Mouse (Mus musculus) layer of hippocampus, adult 8-10 months (tissue): ENCODE measurements around the gene Myo1a. TPM values are rescaled to one million over a fixed set of nuclear protein-coding genes. Genes with fewer than 3 reads are reported as not detected.
"Not testable (repeated sequence)": the region's sequence is repeated elsewhere in the genome, so short reads cannot be mapped to it uniquely, and the experiment has no call there.

Experiments
- DNase-seq, 2 experiments: peaks; one replicate each; pipeline ENCODE4 v3.0.0; 2022; ENCODE audit warnings: low spot score in 2 of 2
- total RNA-seq, 4 experiments: library from RNA; stranded (reverse); gene quantifications; 2 replicates each; pipeline ENCODE4 v1.2.4; 2022

Myo1a gene
- total RNA-seq, 4 experiments from 2014 or later: 0.56 to 1.7 (median 0.86) TPM

GRCm38 (mm10) chr10:127755770-127756468 is 50.9 kb downstream of the Myo1a start:
- no peak for DNase-seq

DNA sequence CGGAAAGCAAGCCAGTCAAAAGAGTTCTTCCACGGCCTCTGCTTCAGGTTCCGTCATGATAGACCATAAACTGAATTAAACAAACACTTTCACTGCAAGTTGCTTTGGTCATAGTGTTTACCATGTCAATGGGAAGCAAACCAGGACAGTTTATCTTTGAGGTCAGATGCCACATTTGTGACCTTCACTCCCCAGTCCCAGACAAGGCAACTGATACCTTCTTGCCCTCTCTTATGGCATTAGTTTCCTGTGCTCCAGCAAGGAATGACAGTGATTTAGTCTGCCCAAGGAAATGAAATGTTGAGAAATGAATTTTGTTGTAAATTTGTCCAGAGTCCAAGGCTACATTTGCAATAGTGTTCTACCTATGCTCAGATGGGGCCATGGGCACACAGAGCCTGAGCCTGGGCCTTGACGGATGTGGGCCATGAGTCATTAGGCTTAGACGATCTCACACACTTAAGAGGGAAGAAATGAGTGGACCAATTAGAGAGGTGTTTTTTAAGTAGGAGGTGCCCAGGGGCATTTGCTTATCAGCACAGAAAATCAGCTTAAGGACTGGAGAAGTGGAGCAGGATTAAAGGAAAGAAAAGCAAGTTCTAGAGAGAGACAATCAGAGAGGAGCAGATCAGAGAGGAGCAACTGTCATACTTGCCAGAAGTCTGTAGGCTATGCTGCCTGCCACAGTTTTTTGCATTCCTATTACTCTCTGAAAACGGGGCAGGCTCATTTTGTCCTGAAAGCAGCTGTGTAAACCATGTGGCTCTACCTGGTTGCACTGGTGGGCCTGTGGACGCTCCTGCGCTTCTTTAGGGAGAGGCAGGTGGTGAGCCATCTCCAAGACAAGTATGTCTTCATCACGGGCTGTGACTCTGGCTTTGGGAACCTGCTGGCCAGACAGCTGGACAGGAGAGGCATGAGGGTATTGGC is 54.5 kb downstream of the Myo1a start, which contains the start of the genes Rdh1 and Rdh16f1:
TSS of gene Rdh1 (plus strand) at position 541 of the 930 bp plus-strand sequence.
TSS of gene Rdh16f1 (plus strand) at position 607 of the 930 bp plus-strand sequence.
- no peak for DNase-seq

DNA sequence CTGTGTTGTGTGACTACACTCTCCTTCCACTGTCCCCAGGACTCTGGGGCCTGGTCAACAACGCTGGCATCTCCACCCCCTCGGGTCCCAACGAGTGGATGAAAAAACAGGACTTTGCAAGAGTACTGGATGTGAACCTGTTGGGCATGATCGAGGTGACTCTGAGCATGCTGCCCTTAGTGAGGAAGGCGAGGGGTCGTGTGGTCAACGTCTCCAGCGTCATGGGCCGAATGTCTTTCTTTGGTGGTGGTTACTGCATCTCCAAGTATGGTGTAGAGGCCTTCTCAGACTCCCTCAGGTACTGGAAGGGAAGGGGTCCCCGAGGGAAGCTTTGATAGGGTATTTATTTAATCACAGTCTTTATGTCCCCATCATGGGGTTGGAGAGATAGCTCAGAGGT is 58.0 kb downstream of the Myo1a start:
- not testable (repeated sequence) for DNase-seq

DNA sequence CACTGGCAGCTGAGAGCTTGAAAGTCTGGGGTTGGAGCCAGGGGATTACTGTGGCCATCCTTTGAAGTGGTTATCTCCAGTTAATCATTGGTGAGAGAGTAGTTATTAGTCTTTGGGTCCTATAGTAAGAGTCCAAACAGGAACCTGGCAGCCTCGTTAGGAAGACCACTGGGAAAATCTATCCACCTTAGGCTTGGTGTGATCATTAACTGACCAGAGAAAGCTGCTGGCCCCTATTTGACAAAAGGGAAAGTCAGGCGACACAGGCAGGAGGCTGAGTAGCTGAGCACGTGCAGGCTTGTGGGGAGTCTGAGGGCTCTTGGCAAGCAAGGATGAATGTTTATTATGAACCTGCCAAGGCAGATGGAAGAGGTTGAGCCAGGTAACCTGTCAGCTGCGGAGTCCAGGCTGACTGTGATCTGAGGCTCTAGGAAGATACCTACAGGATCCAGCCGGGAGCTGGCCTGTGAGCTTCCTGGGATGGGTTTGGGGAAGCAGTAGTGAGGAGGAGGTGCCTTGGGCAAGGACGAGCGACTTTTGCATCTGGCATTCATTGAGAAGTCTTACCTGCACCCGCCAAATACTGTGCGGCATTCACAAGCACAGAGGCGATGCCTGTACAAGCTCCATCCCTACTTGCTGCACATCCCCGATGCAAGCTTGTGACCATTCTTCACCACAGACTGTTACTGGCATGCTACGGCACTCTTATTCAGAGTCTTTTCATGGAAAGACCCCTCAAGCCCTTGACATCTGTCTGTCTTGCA is 59.1 kb downstream of the Myo1a start:
- no peak for DNase-seq

- DNase-seq: no peak
Observed at GRCm38 (mm10) chr10:127766564-127766963, 61.6 kb downstream of the Myo1a start.

Other genes starting within 250 kb of the Myo1a start
- 1 to 10 TPM; 2.1 to 3.5 (median 2.8) TPM for gene Stac3, start 203.5 kb upstream of the Myo1a start, total RNA-seq
- 1 to 10 TPM; 2.9 to 4.4 (median 3.6) TPM for gene Ndufa4l2, start 190.2 kb upstream of the Myo1a start, total RNA-seq
- 10 to 100 TPM; 21.7 to 31.3 (median 29.1) TPM for gene Shmt2, start 182.7 kb upstream of the Myo1a start, total RNA-seq
- gene Nxph4, start 170.6 kb upstream of the Myo1a start, total RNA-seq: 1 to 10 TPM; 1.9 to 2.7 (median 2.3) TPM
- gene Lrp1, start 84.0 kb upstream of the Myo1a start, total RNA-seq: 100 to 1,000 TPM; 293 to 333 (median 304) TPM
- gene Stat6, start 62.2 kb upstream of the Myo1a start, total RNA-seq: 10 to 100 TPM in 3 of 4 experiments, 1 to 10 TPM in 1; 10.0 to 13.6 (median 11.3) TPM
- gene Nemp1, start 38.3 kb upstream of the Myo1a start, total RNA-seq: 1 to 10 TPM; 5.8 to 8.1 (median 7.6) TPM
- 10 to 100 TPM; 45.3 to 51.6 (median 49.0) TPM for gene Nab2, start 36.6 kb upstream of the Myo1a start, total RNA-seq
- gene Tac2, start 19.3 kb downstream of the Myo1a start, total RNA-seq: 1 to 10 TPM; 3.4 to 7.7 (median 4.1) TPM
- gene Zbtb39, start 34.4 kb downstream of the Myo1a start, total RNA-seq: 10 to 100 TPM; 11.0 to 12.3 (median 11.3) TPM
- 1 to 10 TPM; 1.6 to 2.2 (median 1.9) TPM for gene Gpr182, start 46.6 kb downstream of the Myo1a start, total RNA-seq
- under 1 TPM; 0.07 to 0.25 (median 0.16) TPM for gene Rdh1, start 54.6 kb downstream of the Myo1a start, total RNA-seq
- under 1 TPM in 1 of 4 experiments, not detected in 3; 0.25 TPM for gene Rdh16f1, start 54.6 kb downstream of the Myo1a start, total RNA-seq
- gene Rdh9, start 71.2 kb downstream of the Myo1a start, total RNA-seq: 1 to 10 TPM in 1 of 4 experiments, under 1 TPM in 2, not detected in 1; 0.41 to 1.1 (median 0.83) TPM
- gene Rdh16, start 96.0 kb downstream of the Myo1a start, total RNA-seq: under 1 TPM; 0.18 to 0.37 (median 0.22) TPM
- not detected for gene Rdh19, start 144.8 kb downstream of the Myo1a start, total RNA-seq
- not detected for gene Rdh16f2, start 161.3 kb downstream of the Myo1a start, total RNA-seq
- gene Rdh7, start 183.6 kb downstream of the Myo1a start, total RNA-seq: not detected
- not detected for gene Sdr9c7, start 193.3 kb downstream of the Myo1a start, total RNA-seq